Mouse (Mus musculus) liver, adult 2 months (tissue): ENCODE measurements at regions not wholly inside any gene's neighbourhood (a gene's known extent, or its start where the extent isn't known, plus 50 kb on each side); places are given as distances from the start of the nearest gene placed in this dataset.

ENCODE experiments used
- CTCF ChIP-seq: fragments of 200-500 bp; IDR thresholded peaks from 2 replicates; pipeline ENCODE4 v1.5.1; 2011; ENCODE audit warnings: low read depth, low read length, control low read depth
- POLR2A ChIP-seq: fragments of 200-500 bp; IDR thresholded peaks from 2 replicates; pipeline ENCODE4 v1.6.1; 2011; ENCODE audit warnings: low read length, control low read depth; ENCODE audit not compliant: insufficient read depth; ENCODE audit errors: extremely low read depth

- no peak for TF ChIP-seq CTCF
- no peak for TF ChIP-seq POLR2A
Observed at GRCm38 (mm10) chr8:118028061-118028850, 226.5 kb upstream of the Mphosph6 start.
